Mouse (Mus musculus) frontal cortex, postnatal 36 days (tissue): Measurements from ENCODE around the gene Cops9.

Experiments used
- DNase-seq, 2 experiments: peaks; one replicate each; pipeline ENCODE4 v3.0.0; 2022; ENCODE audit warnings: low spot score in 2 of 2

Gene Cops9

GRCm38 (mm10) chr1:92646601-92647000 lies 4.8 kb upstream of the Cops9 start:
- no peak for DNase-seq

GRCm38 (mm10) chr1:92646111-92646510 lies 4.3 kb upstream of the Cops9 start:
- DNase-seq = no peak

- no peak for DNase-seq
These were observed 3.1 kb upstream of the Cops9 start for GRCm38 (mm10) chr1:92644916-92645315.

- no peak for DNase-seq
These were observed 1.9 kb upstream of the Cops9 start for GRCm38 (mm10) chr1:92643691-92644090.

GRCm38 (mm10) chr1:92640393-92640792 lies 1.4 kb downstream of the Cops9 start:
- no peak for DNase-seq

GRCm38 (mm10) chr1:92638736-92639135 lies 3.0 kb downstream of the Cops9 start:
- DNase-seq = no peak

GRCm38 (mm10) chr1:92638181-92638580 lies 3.6 kb downstream of the Cops9 start:
- DNase-seq = peak; percentile 70 to 83

DNA sequence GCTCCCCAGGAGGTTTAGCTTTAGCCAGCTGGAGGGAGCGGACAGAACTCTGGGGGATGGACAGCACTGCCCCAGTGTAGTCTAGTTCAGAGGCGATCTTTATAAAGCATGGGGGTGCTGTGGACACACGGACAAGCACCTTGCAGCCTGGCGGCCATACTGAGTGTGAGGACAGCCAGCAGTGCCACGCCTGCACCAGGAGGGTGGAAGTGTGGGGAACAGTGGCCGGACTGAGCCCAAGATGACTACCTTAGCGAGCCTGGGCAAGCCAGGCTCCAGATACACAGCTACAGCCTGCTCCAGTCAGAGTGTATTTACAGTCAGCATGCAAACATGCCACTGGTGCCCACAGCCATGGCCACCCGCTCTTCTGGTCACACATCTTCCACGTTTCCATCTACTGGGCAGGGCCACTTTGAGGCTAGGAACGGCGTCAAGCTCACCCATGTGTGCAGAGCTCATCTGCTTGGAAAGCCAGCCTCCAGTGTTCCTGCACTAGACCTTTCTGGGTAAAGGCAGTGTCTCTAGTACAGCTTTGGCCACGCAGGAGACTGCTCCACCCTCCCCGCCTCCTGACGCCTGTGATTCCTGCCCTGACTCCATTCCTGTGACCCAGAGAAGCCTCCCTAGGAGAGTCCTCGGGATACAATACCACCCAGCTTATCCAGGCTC lies 4.1 kb downstream of the Cops9 start:
- DNase-seq = no peak

- DNase-seq = no peak
These were observed 5.1 kb downstream of the Cops9 start for GRCm38 (mm10) chr1:92636676-92637075.

DNA sequence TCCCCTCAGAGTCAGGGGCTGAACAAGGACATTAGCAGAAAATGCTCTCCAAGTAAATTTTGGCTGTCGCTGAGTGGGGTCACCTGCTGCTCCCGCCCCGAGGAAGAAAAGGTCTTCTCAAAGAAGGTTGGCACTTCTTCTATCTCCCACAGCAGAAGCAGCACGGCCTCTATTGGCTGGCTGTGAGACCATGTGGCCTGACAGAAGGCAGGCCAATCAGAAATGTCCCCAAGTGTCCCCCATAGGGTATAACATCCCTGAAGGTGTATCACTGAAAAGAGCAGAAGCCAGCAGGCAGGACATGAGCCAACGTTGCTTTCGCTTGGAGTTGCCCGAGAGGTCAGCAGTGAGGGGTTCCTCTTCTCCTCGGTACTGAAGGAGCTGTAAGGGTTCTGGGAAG lies 5.8 kb downstream of the Cops9 start:
- DNase-seq = no peak

- no peak for DNase-seq
These were observed 6.7 kb downstream of the Cops9 start for GRCm38 (mm10) chr1:92634976-92635599.

DNA sequence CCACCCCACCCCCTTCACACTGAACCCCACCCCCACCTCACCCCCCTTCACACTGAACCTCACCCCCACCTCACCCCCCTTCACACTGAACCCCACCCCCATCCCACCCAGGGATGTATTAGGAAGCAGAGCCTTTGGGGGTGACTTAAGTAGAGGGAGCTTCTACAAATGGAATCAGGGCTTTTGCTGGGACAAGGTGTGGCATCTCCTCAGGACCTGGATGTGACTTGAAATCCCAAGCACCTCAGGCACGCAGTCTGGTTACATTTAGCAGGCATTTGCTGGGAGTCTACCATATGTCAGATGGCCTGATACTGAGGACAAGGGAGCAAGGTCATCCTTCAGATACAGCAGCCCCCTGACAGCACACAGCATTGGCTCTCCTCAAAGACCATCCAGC lies 7.2 kb downstream of the Cops9 start:
- DNase-seq = no peak

DNA sequence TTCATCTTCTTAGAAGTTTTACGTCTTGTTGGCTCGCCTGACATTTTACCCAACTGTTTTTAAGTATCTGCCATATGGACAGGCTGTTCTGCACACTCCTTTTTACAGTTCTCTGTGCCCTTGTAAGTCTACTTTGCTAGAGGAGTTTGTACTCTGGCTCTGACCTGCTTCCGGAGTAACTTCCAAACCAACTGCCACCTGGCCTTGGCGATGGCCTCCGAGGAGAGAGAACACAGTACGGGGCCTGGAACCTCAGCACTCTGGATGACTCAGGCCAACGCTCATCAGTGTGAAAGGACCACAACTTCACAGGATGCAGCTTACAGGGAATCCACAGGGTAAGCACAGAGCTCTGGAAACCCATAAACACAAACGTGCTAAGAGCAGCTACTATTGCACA lies 8.1 kb downstream of the Cops9 start:
- DNase-seq = no peak

GRCm38 (mm10) chr1:92632948-92633347 lies 8.8 kb downstream of the Cops9 start:
- no peak for DNase-seq

GRCm38 (mm10) chr1:92632196-92632595 lies 9.6 kb downstream of the Cops9 start:
- no peak for DNase-seq

DNA sequence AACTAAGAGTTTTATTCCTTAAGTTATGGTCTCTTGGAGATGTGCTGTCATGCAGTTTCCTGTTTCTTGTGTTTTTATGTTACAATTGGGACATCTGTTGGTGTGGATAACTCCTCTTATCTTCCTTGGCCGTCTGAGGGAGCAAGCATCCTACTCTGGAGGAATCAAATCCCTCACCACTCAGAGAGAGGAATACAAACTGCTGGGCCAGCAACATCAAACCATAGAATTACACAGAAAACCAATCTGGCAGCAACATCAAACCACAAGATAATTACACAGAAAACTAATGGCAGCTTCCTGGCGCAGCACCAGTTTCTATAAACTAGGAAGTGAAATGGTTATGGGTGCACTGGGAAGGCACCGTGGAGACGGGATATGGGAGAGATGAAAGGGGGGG lies 13.6 kb downstream of the Cops9 start:
- DNase-seq = no peak

- DNase-seq = no peak
These were observed 23.4 kb downstream of the Cops9 start for GRCm38 (mm10) chr1:92618360-92618759.

GRCm38 (mm10) chr1:92617488-92617887 lies 24.3 kb downstream of the Cops9 start, which contains the start of gene Olfr12:
TSS of gene Olfr12 (plus strand) at chr1:92617788.
- DNase-seq = no peak

- DNase-seq = no peak
These were observed 25.7 kb downstream of the Cops9 start for GRCm38 (mm10) chr1:92616046-92616445.

DNA sequence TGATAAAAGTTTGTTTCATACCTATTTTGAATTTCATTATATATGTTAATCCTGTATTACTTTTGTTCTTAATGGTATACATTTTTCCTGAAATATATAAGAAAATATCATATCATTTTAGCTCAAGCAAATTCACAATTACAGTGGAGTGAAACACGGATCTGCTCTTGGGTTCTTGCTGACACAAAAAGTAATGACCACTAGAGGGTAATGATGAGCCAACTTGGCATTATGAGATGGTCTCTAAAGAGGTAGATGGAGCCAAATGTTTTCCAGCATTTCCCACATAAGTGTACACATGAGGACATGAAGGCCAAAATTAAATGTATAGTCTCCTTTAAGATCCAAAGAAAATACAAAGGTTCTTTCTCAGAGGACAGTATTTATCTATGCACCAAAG lies 27.3 kb downstream of the Cops9 start:
- peak in 1 of 2 experiments; percentile 22 for DNase-seq

DNA sequence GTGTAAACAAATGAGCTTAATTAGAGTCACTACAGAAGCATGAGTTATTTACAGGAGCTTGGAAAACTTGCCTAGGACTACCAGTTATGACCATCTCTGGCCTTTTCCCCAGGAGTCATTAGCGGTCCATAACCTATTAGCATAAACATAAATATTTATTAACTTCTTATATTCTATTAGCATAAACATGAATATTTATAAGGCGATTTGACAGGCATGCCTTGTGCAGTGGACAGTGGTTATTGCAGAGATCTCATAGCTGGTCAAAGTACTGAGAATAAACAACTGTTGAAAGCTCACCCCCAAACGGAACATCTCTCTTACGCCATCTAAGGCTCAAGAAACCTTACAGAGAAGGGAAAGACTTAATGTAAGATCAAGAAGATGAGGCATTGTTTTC lies 28.6 kb downstream of the Cops9 start:
- DNase-seq = no peak

GRCm38 (mm10) chr1:92611008-92611407 lies 30.8 kb downstream of the Cops9 start:
- DNase-seq = peak; percentile 45 to 69

DNA sequence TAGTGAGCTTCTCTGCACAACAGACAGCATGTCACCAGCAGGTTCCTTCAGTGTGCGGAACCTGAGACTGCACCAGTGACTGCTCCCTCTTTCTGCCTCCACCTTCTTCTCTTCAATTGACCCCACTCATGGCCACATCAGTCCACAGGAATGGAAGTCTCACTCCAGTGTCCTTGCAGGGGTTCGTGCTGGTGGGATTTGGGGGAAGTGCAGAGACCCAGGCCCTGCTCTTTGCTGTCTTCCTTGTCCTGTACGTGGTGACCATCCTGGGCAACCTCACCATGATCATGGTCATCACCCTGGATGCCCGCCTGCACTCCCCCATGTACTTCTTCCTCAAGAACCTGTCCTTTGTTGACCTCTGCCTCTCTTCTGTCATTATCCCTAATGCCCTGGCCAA lies 34.1 kb downstream of the Cops9 start:
- DNase-seq = no peak

GRCm38 (mm10) chr1:92605482-92605881 lies 36.3 kb downstream of the Cops9 start, which contains the start of gene Olfr1410:
TSS of gene Olfr1410 (plus strand) at chr1:92605782.
- no peak for DNase-seq
